Mouse (Mus musculus) kidney, embryonic 15.5 days (tissue): Measurements from ENCODE around the gene Lrrc20. TPM values are rescaled to one million over a fixed set of nuclear protein-coding genes. Genes with fewer than 3 reads are reported as not detected.

Experiments
- ATAC-seq: fragments of 200-750 bp; cut with Nextera tagmentation; replicated peaks from 2 replicates; pipeline ENCODE4 v1.8.0; 2017; ENCODE audit warnings: moderate TSS enrichment; ENCODE audit not compliant: low FRiP score
- H3K27ac ChIP-seq: fragments of 300-500 bp; sonication (generic); 2 replicates; pipeline ENCODE4 v1.5.1; 2015; ENCODE audit warnings: mild to moderate bottlenecking, inconsistent platforms
- H3K27me3 ChIP-seq: fragments of 300-500 bp; sonication (generic); 2 replicates; pipeline ENCODE4 v1.6.1; 2015; ENCODE audit warnings: inconsistent platforms
- H3K36me3 ChIP-seq: fragments of 300-500 bp; sonication (generic); 2 replicates; pipeline ENCODE4 v1.6.1; 2015; ENCODE audit warnings: inconsistent platforms
- H3K4me1 ChIP-seq: fragments of 300-500 bp; sonication (generic); 2 replicates; pipeline ENCODE4 v1.6.1; 2015; ENCODE audit warnings: inconsistent platforms
- H3K4me2 ChIP-seq: fragments of 300-500 bp; sonication (generic); 2 replicates; pipeline ENCODE4 v1.6.1; 2015; ENCODE audit warnings: moderate library complexity, mild to moderate bottlenecking, inconsistent platforms
- H3K4me3 ChIP-seq: fragments of 300-500 bp; sonication (generic); replicated peaks from 2 replicates; pipeline ENCODE4 v1.5.1; 2015; ENCODE audit warnings: mild to moderate bottlenecking, inconsistent platforms
- H3K9ac ChIP-seq: fragments of 300-500 bp; sonication (generic); 2 replicates; pipeline ENCODE4 v1.6.1; 2015; ENCODE audit warnings: mild to moderate bottlenecking, inconsistent platforms
- H3K9me3 ChIP-seq: fragments of 300-500 bp; sonication (generic); replicated peaks from 2 replicates; pipeline ENCODE4 v1.6.1; 2016; ENCODE audit warnings: inconsistent platforms
- WGBS: fragments of 180-500 bp; shearing (Covaris S2); methylation state at CpG from one replicate; pipeline ENCODE4 v1.1.7; 2015; ENCODE audit warnings: mixed read lengths; 5-methylcytosine and 5-hydroxymethylcytosine counted together
- polyA plus RNA-seq: library from polyadenylated mRNA; unstranded; fragments of >200 nt; fragmentation: Nextera tagmentation; extraction: Ambion mirVana; gene quantifications from 2 replicates; pipeline ENCODE4 v1.2.1, GENCODE M21; 2015

Lrrc20 gene
- polyA plus RNA-seq, 1 experiment from 2014 or later, result 8.4 TPM

DNA sequence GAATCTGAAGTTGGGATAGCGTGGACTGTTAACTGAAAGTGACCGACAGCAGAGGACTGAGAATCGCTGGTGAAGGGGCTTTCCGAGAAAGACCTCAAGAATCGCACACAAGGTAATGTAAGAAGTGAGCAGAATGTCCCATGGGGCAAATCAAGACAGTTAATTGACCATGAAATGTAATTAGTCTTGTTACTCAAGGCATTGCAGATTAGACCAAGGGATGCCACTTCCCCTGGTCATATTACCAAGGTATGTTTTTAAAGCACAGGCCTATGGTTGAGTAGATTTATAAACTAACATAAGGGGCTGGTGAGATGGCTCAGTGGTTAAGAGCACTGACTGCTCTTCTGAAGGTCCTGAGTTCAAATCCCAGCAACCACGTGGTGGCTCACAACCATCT lies 45.1 kb downstream of the Lrrc20 start:
- no peak overlapping the region for H3K4me2 ChIP-seq
- WGBS, result 44% methylated on average over 6 of the region's 6 CpGs
- no peak overlapping the region for H3K4me3 ChIP-seq
- 0 out of 2 replicates have a peak, but pooled peaks cover 2% of the 10 kb centered on the region for H3K36me3 ChIP-seq
- peaks cover 21% of the 10 kb centered on the region for H3K4me1 ChIP-seq
- H3K27ac ChIP-seq, result peak overlapping the region; percentile 34; the same call in 1 of the 2 replicates
- H3K9me3 ChIP-seq, result 0 out of 2 replicates have a peak, but pooled peaks cover 5% of the 10 kb centered on the region
- peak; percentile 62; the same call in 1 of the 2 replicates for ATAC-seq
- H3K9ac ChIP-seq, result no peak overlapping the region
- no peaks in the 10 kb centered on the region for H3K27me3 ChIP-seq

DNA sequence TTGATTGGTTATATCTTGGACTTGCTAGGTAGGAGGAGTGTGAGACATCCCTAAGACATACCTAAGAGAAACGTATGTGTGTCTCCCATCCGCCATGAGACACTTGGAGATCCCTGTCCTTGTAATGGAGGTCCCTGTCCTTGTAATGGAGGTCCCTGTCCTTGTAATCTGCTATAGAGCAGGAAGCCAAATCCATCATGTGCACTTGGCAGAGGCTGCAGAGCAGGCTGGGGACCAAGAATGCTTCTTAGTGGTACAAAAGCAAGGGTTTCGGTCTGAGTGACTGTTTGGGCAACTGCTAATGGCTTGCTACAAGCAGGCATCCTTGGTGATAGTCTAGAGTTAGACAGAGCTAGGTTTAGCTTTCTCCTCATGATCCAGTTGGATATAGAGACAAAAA lies 55.3 kb downstream of the Lrrc20 start:
- Histone ChIP-seq H3K9me3 (no peaks in the 10 kb centered on the region), H3K4me1 (peaks cover 26% of the 10 kb centered on the region), H3K4me2 (no peak overlapping the region), H3K27ac (no peak overlapping the region), H3K9ac (no peak overlapping the region), H3K27me3 (no peaks in the 10 kb centered on the region), H3K36me3 (peaks cover 5% of the 10 kb centered on the region; the same call in 1 of the 2 replicates), H3K4me3 (no peak overlapping the region)
- 94% methylated on average over 3 of the region's 3 CpGs for WGBS
- ATAC-seq, result no peak

DNA sequence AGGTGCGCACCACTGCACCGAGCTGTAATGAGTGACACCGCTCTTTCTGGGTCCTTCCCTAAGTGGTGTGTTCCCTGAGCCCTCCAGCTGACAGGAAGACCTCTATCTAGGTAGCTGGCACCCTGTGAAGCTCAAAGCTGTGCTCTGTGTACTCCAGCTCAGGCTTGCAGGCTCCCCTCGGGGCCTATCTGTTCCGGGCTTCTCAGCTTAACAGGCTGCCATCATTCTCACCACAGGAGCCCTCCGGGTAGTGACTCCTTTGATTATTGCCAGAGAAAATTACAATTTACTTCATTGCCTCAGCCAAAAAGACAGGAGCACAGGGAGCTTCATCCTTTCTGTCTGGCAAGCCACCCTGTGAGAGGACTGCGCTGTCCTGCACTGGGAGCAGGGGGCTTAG lies 57.7 kb downstream of the Lrrc20 start:
- H3K36me3 ChIP-seq, result no peaks in the 10 kb centered on the region
- 83% methylated on average over 7 of the region's 7 CpGs for WGBS
- no peak overlapping the region for H3K4me2 ChIP-seq
- H3K27me3 ChIP-seq, result no peaks in the 10 kb centered on the region
- no peak overlapping the region for H3K4me3 ChIP-seq
- no peak for ATAC-seq
- H3K9ac ChIP-seq, result no peak overlapping the region
- H3K27ac ChIP-seq, result no peak overlapping the region
- H3K9me3 ChIP-seq, result no peaks in the 10 kb centered on the region
- peaks cover 38% of the 10 kb centered on the region for H3K4me1 ChIP-seq

DNA sequence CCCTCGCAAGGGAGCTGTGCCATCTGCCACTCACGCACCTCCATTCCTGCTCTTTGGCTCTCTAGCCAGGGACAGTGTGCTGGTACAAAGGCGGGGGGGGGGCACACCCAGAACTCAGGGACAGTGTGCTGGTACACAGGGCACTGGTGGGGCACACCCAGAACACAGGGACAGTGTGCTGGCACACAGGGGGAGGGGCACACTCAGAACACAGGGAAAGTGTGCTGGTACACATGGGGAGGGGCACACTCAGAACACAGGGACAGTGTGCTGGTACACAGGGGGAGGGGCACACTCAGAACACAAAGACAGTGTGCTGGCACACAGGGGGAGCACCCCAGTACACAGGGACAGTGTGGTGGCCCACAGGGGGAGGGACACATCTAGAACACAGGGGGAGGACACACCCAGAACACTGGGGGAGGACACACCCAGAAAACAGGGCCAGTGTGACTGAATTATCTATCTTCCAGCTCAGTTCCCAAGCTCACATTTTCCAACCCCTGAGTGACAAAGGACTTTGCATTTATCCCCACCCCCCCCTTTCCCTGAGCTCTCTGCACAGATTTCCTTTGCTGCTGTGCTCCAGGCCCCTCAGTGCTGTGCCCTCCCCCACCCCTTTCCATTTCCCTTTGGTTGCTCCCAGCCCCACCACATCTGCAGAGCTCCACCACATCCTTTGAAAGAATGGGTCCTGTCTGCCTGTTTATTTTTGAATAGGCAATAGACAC lies 58.9 kb downstream of the Lrrc20 start:
- peaks cover 38% of the 10 kb centered on the region for H3K4me1 ChIP-seq
- WGBS, result 75% methylated on average over 3 of the region's 3 CpGs
- no peak overlapping the region for H3K4me3 ChIP-seq
- no peak overlapping the region for H3K9ac ChIP-seq
- H3K9me3 ChIP-seq, result no peaks in the 10 kb centered on the region
- peak; percentile 54; the same call in 1 of the 2 replicates for ATAC-seq
- H3K27ac ChIP-seq, result peak overlapping the region; percentile 70
- no peaks in the 10 kb centered on the region for H3K36me3 ChIP-seq
- no peaks in the 10 kb centered on the region for H3K27me3 ChIP-seq
- no peak overlapping the region for H3K4me2 ChIP-seq

DNA sequence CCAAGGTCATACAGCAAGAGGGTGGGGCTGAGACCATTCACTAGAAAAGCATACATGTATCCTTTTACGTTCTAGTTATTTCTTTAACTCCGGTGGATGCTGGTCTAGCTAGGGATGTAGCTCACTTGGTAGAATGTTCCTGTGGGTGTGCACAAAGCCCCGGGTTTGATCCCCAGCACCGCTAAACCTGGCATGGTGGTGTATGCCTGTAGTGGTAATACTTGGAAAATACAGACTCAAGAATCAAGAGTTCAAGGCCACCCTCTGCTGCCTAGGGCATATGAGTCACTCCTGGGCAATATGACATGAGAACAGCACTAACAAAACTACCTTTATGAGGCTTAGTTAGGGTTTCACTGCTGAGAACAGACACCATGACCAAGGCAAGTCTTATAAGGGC lies 59.8 kb downstream of the Lrrc20 start:
- no peak overlapping the region for H3K4me3 ChIP-seq
- H3K27me3 ChIP-seq, result no peaks in the 10 kb centered on the region
- no peak for ATAC-seq
- H3K36me3 ChIP-seq, result no peaks in the 10 kb centered on the region
- no peak overlapping the region for H3K9ac ChIP-seq
- peaks cover 33% of the 10 kb centered on the region for H3K4me1 ChIP-seq
- no peak overlapping the region for H3K4me2 ChIP-seq
- no peaks in the 10 kb centered on the region for H3K9me3 ChIP-seq
- H3K27ac ChIP-seq, result peak overlapping the region; percentile 70
- 82% methylated on average over 4 of the region's 4 CpGs for WGBS

DNA sequence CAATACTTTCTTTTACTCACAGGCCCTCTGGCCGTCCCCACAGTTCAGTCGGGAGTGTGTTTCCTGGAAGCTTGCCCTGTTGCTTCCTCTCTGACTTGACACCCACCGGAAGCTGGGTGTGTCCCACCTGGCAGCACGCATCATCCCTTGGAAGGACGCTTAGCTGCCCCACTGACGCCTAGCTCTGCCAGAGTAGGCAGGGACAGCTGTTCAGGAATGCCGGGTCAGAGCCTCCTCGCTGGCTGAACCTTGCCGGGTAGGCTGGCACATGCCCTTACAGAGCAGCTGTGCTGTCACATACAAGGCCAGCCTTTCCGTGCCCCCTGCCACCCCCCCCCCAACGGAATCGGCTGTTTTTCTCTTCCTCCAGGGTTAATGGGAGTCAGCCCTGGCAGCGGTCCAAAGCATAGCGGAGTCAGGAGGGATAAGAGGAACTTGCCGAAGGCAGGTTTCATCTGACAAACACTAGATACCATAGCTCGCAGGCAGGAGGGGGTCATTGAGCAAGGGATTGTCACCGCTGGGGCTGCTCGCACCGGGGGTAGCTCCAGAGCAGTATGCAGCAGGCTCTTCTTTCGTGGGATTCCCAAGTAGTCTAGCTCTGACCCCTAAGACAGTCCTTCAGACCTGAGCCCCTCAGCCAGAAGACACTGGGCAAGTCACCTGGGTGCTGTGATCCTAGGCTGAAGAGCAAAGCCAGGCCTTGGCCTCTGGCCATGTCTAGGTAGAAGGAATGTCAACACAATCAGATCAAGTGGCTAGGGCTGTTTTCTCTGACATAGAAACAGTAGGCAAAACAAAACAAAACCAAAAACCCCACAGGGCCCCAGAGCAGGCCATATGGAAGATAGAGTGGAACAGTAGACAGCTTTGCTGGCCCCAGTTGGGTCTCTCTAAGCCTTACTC lies 60.8 kb downstream of the Lrrc20 start:
- Histone ChIP-seq H3K9me3 (no peaks in the 10 kb centered on the region), H3K4me3 (no peak overlapping the region), H3K4me2 (peak overlapping the region; percentile 29), H3K27ac (peak overlapping the region; percentile 70), H3K27me3 (no peaks in the 10 kb centered on the region), H3K36me3 (no peaks in the 10 kb centered on the region), H3K4me1 (peaks cover 33% of the 10 kb centered on the region), H3K9ac (no peak overlapping the region)
- 19% methylated on average over 20 of the region's 20 CpGs for WGBS
- ATAC-seq, result peak; percentile 71

DNA sequence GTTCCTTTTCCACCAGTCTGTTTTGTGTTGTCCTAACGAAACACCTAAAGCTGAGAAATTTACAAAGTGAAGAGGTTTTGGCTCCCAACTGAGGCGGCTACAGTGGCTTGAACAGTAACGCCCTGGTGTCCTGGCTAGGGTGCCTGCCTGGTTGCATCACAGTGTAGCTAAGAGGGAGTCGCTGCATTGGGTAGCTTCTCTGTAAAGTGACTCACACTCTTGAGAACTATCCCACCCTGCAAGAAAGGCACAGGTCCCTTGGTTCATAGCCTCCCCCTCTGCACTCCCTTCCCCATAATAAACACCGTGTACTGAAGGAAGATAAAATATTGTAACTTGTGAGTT lies 61.4 kb downstream of the Lrrc20 start:
- no peak overlapping the region for H3K4me3 ChIP-seq
- H3K4me1 ChIP-seq, result peaks cover 33% of the 10 kb centered on the region
- H3K9me3 ChIP-seq, result no peaks in the 10 kb centered on the region
- no peak for ATAC-seq
- no peaks in the 10 kb centered on the region for H3K36me3 ChIP-seq
- 82% methylated on average over 5 of the region's 5 CpGs for WGBS
- no peaks in the 10 kb centered on the region for H3K27me3 ChIP-seq
- H3K9ac ChIP-seq, result no peak overlapping the region
- H3K27ac ChIP-seq, result 0 out of 2 replicates have a peak overlapping the region, but pooled peaks have one; percentile 70
- no peak overlapping the region for H3K4me2 ChIP-seq

DNA sequence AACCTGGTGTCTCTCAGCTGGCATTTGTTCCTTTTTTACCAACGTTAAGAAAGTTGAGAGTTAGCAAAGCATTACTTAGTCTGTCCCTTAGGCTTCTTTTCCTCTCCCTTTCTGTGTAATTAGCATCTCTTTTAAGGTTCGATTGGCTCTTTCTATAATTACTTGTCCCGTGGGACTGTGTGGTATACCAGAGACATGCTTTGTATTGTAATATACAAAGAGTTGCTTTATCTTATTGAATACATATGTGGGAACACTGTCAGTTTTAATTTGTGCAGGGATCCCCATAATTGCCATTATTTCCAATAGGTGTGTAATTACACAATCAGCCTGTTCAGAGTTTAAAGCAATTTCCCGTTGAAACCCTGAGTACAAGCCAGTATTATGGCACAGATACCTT lies 62.8 kb downstream of the Lrrc20 start:
- Histone ChIP-seq H3K27me3 (no peaks in the 10 kb centered on the region), H3K9me3 (no peaks in the 10 kb centered on the region), H3K4me3 (no peak overlapping the region), H3K4me1 (peaks cover 36% of the 10 kb centered on the region), H3K27ac (no peak overlapping the region), H3K4me2 (no peak overlapping the region), H3K36me3 (no peaks in the 10 kb centered on the region), H3K9ac (no peak overlapping the region)
- ATAC-seq, result no peak
- WGBS, result 53% methylated on average over 4 of the region's 4 CpGs

DNA sequence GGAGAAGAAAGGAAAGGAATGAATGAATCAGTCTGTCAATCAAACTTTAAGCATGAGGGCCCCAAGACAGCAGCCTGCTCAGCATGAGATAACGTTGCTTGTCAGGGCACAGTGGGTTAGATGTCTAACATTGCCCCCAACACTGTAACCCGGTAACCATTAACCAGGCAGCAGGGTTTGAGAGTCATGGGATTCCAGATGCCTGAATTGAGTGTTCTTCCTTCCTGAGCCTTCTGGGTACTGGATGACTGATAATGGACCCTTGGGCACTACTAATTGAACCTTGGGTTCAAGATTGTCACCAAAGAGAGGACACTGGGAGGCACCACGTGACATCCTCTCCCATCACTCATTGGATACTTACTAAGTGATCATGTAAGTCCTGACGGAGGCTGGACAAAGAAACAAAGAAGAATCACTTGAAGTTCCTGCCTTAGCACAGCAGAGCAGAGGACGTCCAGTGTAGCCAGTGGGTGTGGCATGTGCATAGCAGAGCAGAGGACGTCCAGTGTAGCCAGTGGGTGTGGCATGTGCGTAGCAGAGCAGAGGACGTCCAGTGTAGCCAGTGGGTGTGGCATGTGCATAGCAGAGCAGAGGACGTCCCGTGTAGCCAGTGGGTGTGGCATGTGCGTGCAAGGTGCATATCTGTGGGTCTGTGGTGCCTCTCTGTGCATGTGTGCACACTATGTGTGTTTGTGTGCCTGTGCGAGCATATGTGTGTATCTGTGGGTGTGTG lies 68.7 kb downstream of the Lrrc20 start:
- WGBS, result 49% methylated on average over 12 of the region's 12 CpGs
- peak; percentile 67 for ATAC-seq
- H3K4me2 ChIP-seq, result no peak overlapping the region
- no peak overlapping the region for H3K27ac ChIP-seq
- no peaks in the 10 kb centered on the region for H3K36me3 ChIP-seq
- no peaks in the 10 kb centered on the region for H3K9me3 ChIP-seq
- no peak overlapping the region for H3K9ac ChIP-seq
- peaks cover 15% of the 10 kb centered on the region for H3K4me1 ChIP-seq
- no peak overlapping the region for H3K4me3 ChIP-seq
- H3K27me3 ChIP-seq, result no peaks in the 10 kb centered on the region

DNA sequence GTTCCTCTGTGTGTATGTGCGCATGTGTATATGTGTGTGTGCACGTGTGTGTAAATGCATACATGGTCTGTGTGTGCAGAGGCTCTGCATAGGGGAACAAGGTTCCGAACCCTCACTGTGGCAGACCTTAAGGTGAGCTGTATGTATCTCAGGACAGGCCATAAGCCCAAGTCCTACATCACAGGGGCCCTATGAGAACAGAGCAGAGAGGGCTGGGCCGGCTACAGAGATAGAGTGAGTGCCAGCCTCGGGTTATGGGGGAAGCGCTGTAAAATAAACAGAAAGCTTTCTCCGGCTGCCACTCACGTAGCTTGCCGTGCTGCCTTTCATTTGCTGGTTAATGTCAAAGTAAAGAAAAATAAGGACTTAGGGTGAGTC lies 69.3 kb downstream of the Lrrc20 start:
- H3K36me3 ChIP-seq, result no peaks in the 10 kb centered on the region
- H3K27me3 ChIP-seq, result no peaks in the 10 kb centered on the region
- H3K9me3 ChIP-seq, result no peaks in the 10 kb centered on the region
- H3K4me2 ChIP-seq, result no peak overlapping the region
- 60% methylated on average over 9 of the region's 9 CpGs for WGBS
- H3K4me3 ChIP-seq, result no peak overlapping the region
- peaks cover 15% of the 10 kb centered on the region for H3K4me1 ChIP-seq
- no peak overlapping the region for H3K27ac ChIP-seq
- ATAC-seq, result no peak
- no peak overlapping the region for H3K9ac ChIP-seq

DNA sequence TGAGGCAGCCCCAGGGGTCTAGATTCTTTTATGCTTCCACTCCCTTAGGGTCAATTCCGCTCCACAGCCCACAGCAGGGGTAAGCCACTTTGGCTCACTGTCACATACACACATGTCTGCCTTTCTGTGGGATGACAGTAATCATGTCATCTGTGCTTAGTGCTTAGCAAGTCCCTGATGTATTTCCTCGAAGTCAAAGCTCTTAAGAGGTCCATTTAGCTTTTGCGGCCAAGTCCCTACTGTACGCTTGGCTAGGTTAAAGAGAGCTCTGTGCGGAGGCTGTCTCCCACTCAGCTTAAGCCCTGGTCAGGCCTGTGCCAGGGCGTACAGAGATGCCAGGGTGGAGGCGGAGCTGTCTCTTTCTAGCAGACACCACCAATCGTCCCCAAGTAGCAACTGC lies 74.5 kb downstream of the Lrrc20 start:
- WGBS, result 84% methylated on average over 8 of the region's 8 CpGs

DNA sequence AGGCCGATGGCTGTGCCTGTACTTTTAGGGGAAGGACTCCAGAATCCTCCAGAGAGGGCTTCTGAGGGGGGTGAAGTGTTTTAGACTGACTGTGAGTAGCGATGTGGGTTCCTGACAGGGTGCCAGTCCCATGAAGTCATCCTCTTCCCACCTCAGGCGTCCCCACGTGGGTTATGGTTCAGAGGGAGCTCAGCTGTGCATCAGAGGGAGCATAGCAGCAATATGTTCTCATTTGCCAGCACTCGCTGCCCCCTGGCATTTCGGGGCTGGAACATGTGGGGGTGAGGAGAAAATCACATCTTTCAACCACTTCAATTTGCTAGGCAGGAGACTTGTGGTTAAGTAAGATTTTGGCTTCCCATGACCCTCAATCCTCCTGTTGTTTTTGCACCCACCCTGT lies 79.6 kb downstream of the Lrrc20 start:
- no peaks in the 10 kb centered on the region for H3K4me1 ChIP-seq
- H3K27ac ChIP-seq, result no peak overlapping the region
- H3K4me3 ChIP-seq, result no peak overlapping the region
- H3K9ac ChIP-seq, result no peak overlapping the region
- H3K9me3 ChIP-seq, result no peaks in the 10 kb centered on the region
- H3K36me3 ChIP-seq, result no peaks in the 10 kb centered on the region
- 82% methylated on average over 6 of the region's 6 CpGs for WGBS
- no peaks in the 10 kb centered on the region for H3K27me3 ChIP-seq
- no peak for ATAC-seq
- no peak overlapping the region for H3K4me2 ChIP-seq

More for the DNA sequence above, 74.5 kb downstream of the Lrrc20 start:
- Histone ChIP-seq H3K36me3 (no peaks in the 10 kb centered on the region), H3K9me3 (no peaks in the 10 kb centered on the region), H3K4me3 (no peak overlapping the region), H3K4me1 (no peaks in the 10 kb centered on the region; the same call in 1 of the 2 replicates), H3K9ac (no peak overlapping the region), H3K27ac (no peak overlapping the region), H3K27me3 (no peaks in the 10 kb centered on the region), H3K4me2 (no peak overlapping the region)
- ATAC-seq, result no peak
